Mouse (Mus musculus): ENCODE results near the gene Pla2g3. TPM values are rescaled to one million over a fixed set of nuclear protein-coding genes. Genes with fewer than 3 reads are reported as not detected.

Gene Pla2g3
- total RNA-seq, 1 experiment = not detected

GRCm38 (mm10) chr11:3526979-3527738 is 39.1 kb downstream of the Pla2g3 start:
- Histone ChIP-seq H3K9me3 (ENCODE audit: control insufficient read depth, insufficient read depth, low read depth, low read length) (no peaks in the 10 kb centered on the region), H3K27ac (ENCODE audit: insufficient read depth, low read depth, low read length, poor library complexity, severe bottlenecking) (no peak overlapping the region), H3K4me3 (ENCODE audit: insufficient read depth in 1 of 2, low read depth in 1 of 2, low read length in 2 of 2, poor library complexity in 1 of 2, severe bottlenecking in 1 of 2) (0 out of 4 replicates have a peak overlapping the region, but pooled peaks of 1 of the 2 experiments have one; percentile 1), H3K36me3 (ENCODE audit: control insufficient read depth, insufficient read depth, low read length, poor library complexity, severe bottlenecking) (peaks cover 59% of the 10 kb centered on the region), H3K4me1 (ENCODE audit: control insufficient read depth in 2 of 2, insufficient read depth in 2 of 2, low read length in 2 of 2, poor library complexity in 1 of 2) (no peaks in the 10 kb centered on the region), H3K9ac (ENCODE audit: insufficient read depth, low read depth, low read length, poor library complexity, severe bottlenecking) (no peak overlapping the region)
- in situ Hi-C loops (cut with MboI; ENCODE audit: low sequenced_read_pairs in 2 of 2, unreplicated experiment in 2 of 2) = no loop called here
- no peak for TF ChIP-seq ZNF384 (IDR thresholded peaks at IDR 0.05; ENCODE audit: low read depth, low read length)
- TF ChIP-seq CHD2 (IDR thresholded peaks at IDR 0.05; ENCODE audit: low read depth, low read length) = no peak
- no peak for TF ChIP-seq HCFC1 (IDR thresholded peaks at IDR 0.05; ENCODE audit: borderline replicate concordance, insufficient read depth, low read length)
- no peak for TF ChIP-seq MAFK (IDR thresholded peaks at IDR 0.05; ENCODE audit: insufficient read depth, low read depth, low read length)
- TF ChIP-seq ZC3H11A (IDR thresholded peaks at IDR 0.05; ENCODE audit: borderline replicate concordance, low read depth, low read length) = no peak
- DNase-seq (ENCODE audit: low read depth, low spot score) = no peak

- H3K4me3 ChIP-seq (ENCODE audit: insufficient read depth in 1 of 2, low read depth in 1 of 2, low read length in 2 of 2, poor library complexity in 1 of 2, severe bottlenecking in 1 of 2) = 0 out of 4 replicates have a peak overlapping the region, but pooled peaks of 1 of the 2 experiments have one; percentile 1
- TF ChIP-seq ZC3H11A (IDR thresholded peaks at IDR 0.05; ENCODE audit: borderline replicate concordance, low read depth, low read length) (no peak), MAFK (IDR thresholded peaks at IDR 0.05; ENCODE audit: insufficient read depth, low read depth, low read length) (no peak), HCFC1 (IDR thresholded peaks at IDR 0.05; ENCODE audit: borderline replicate concordance, insufficient read depth, low read length) (no peak), ZNF384 (IDR thresholded peaks at IDR 0.05; ENCODE audit: low read depth, low read length) (no peak), CHD2 (IDR thresholded peaks at IDR 0.05; ENCODE audit: low read depth, low read length) (no peak)
- H3K36me3 ChIP-seq (ENCODE audit: control insufficient read depth, insufficient read depth, low read length, poor library complexity, severe bottlenecking) = peaks cover 58% of the 10 kb centered on the region
- H3K9ac ChIP-seq (ENCODE audit: insufficient read depth, low read depth, low read length, poor library complexity, severe bottlenecking) = no peak overlapping the region
- H3K4me1 ChIP-seq (ENCODE audit: control insufficient read depth in 2 of 2, insufficient read depth in 2 of 2, low read length in 2 of 2, poor library complexity in 1 of 2) = no peaks in the 10 kb centered on the region
- in situ Hi-C loops (cut with MboI; ENCODE audit: low sequenced_read_pairs in 2 of 2, unreplicated experiment in 2 of 2) = no loop called here
- no peaks in the 10 kb centered on the region for H3K9me3 ChIP-seq (ENCODE audit: control insufficient read depth, insufficient read depth, low read depth, low read length)
- H3K27ac ChIP-seq (ENCODE audit: insufficient read depth, low read depth, low read length, poor library complexity, severe bottlenecking) = no peak overlapping the region
- no peak for DNase-seq (ENCODE audit: low read depth, low spot score)
Observed at GRCm38 (mm10) chr11:3527766-3528165, 39.7 kb downstream of the Pla2g3 start.

GRCm38 (mm10) chr11:3528208-3528607 is 40.1 kb downstream of the Pla2g3 start:
- no peaks in the 10 kb centered on the region for H3K4me1 ChIP-seq (ENCODE audit: control insufficient read depth in 2 of 2, insufficient read depth in 2 of 2, low read length in 2 of 2, poor library complexity in 1 of 2)
- H3K36me3 ChIP-seq (ENCODE audit: control insufficient read depth, insufficient read depth, low read length, poor library complexity, severe bottlenecking) = peaks cover 61% of the 10 kb centered on the region
- no peaks in the 10 kb centered on the region for H3K9me3 ChIP-seq (ENCODE audit: control insufficient read depth, insufficient read depth, low read depth, low read length)
- in situ Hi-C loops (cut with MboI; ENCODE audit: low sequenced_read_pairs in 2 of 2, unreplicated experiment in 2 of 2) = no loop called here
- no peak overlapping the region for H3K9ac ChIP-seq (ENCODE audit: insufficient read depth, low read depth, low read length, poor library complexity, severe bottlenecking)
- no peak for DNase-seq (ENCODE audit: low read depth, low spot score)
- H3K4me3 ChIP-seq (ENCODE audit: insufficient read depth in 1 of 2, low read depth in 1 of 2, low read length in 2 of 2, poor library complexity in 1 of 2, severe bottlenecking in 1 of 2) = no peak overlapping the region
- H3K27ac ChIP-seq (ENCODE audit: insufficient read depth, low read depth, low read length, poor library complexity, severe bottlenecking) = no peak overlapping the region
- TF ChIP-seq CHD2 (IDR thresholded peaks at IDR 0.05; ENCODE audit: low read depth, low read length) (no peak), MAFK (IDR thresholded peaks at IDR 0.05; ENCODE audit: insufficient read depth, low read depth, low read length) (no peak), ZNF384 (IDR thresholded peaks at IDR 0.05; ENCODE audit: low read depth, low read length) (no peak), ZC3H11A (IDR thresholded peaks at IDR 0.05; ENCODE audit: borderline replicate concordance, low read depth, low read length) (no peak)

GRCm38 (mm10) chr11:3529476-3530252 is 41.6 kb downstream of the Pla2g3 start:
- no peak overlapping the region for H3K9ac ChIP-seq (ENCODE audit: insufficient read depth, low read depth, low read length, poor library complexity, severe bottlenecking)

More at GRCm38 (mm10) chr11:3529476-3530252, 41.6 kb downstream of the Pla2g3 start:
- Histone ChIP-seq H3K4me1 (ENCODE audit: control insufficient read depth in 2 of 2, insufficient read depth in 2 of 2, low read length in 2 of 2, poor library complexity in 1 of 2) (no peaks in the 10 kb centered on the region), H3K36me3 (ENCODE audit: control insufficient read depth, insufficient read depth, low read length, poor library complexity, severe bottlenecking) (peaks cover 56% of the 10 kb centered on the region), H3K27ac (ENCODE audit: insufficient read depth, low read depth, low read length, poor library complexity, severe bottlenecking) (no peak overlapping the region), H3K9me3 (ENCODE audit: control insufficient read depth, insufficient read depth, low read depth, low read length) (no peaks in the 10 kb centered on the region), H3K4me3 (ENCODE audit: insufficient read depth in 1 of 2, low read depth in 1 of 2, low read length in 2 of 2, poor library complexity in 1 of 2, severe bottlenecking in 1 of 2) (no peak overlapping the region)
- no peak for TF ChIP-seq MAFK (IDR thresholded peaks at IDR 0.05; ENCODE audit: insufficient read depth, low read depth, low read length)
- no peak for TF ChIP-seq ZC3H11A (IDR thresholded peaks at IDR 0.05; ENCODE audit: borderline replicate concordance, low read depth, low read length)
- no peak for TF ChIP-seq HCFC1 (IDR thresholded peaks at IDR 0.05; ENCODE audit: borderline replicate concordance, insufficient read depth, low read length)
- TF ChIP-seq ZNF384 (IDR thresholded peaks at IDR 0.05; ENCODE audit: low read depth, low read length) = no peak
- no peak for TF ChIP-seq CHD2 (IDR thresholded peaks at IDR 0.05; ENCODE audit: low read depth, low read length)
- no peak for DNase-seq (ENCODE audit: low read depth, low spot score)
- in situ Hi-C loops (cut with MboI; ENCODE audit: low sequenced_read_pairs in 2 of 2, unreplicated experiment in 2 of 2) = no loop called here

Measured in ES-E14 (cell line).